Mouse (Mus musculus): ENCODE measurements around the gene Gm5662. TPM values are rescaled to one million over a fixed set of nuclear protein-coding genes. Genes with fewer than 3 reads are reported as not detected.

Gm5662 gene
- not detected for total RNA-seq (2023)

GRCm38 (mm10) chr12:88274400-88274799 lies at the start of gene Gm5662:
TSS of gene Gm5662 (minus strand) at chr12:88274500.

GRCm38 (mm10) chr12:88323926-88324325 lies 49.6 kb upstream of the Gm5662 start, which contains the start of gene Gm5039:
TSS of gene Gm5039 (minus strand) at chr12:88324026.

GRCm38 (mm10) chr12:88250000-88250399 lies 24.3 kb downstream of the Gm5662 start, which contains the start of gene Gm8332:
TSS of gene Gm8332 (minus strand) at chr12:88250100.

Other genes starting within 250 kb of the Gm5662 start
- gene Gm2056, start 247.5 kb downstream of the Gm5662 start, total RNA-seq (2023), result not detected
- not detected for gene Gm16368, start 190.8 kb downstream of the Gm5662 start, total RNA-seq (2023)
- not detected for gene Gm10436, start 92.4 kb downstream of the Gm5662 start, total RNA-seq (2023)
- not detected for gene Gm8332, start 24.4 kb downstream of the Gm5662 start, total RNA-seq (2023)
- not detected for gene Gm5039, start 49.5 kb upstream of the Gm5662 start, total RNA-seq (2023)
- 15.9 TPM for gene Adck1, start 86.1 kb upstream of the Gm5662 start, total RNA-seq (2023)

All from CD8-positive naive resting alpha-beta T cell, adult 57 days (primary cell).